Mouse (Mus musculus): ENCODE data around the gene Olfr1355. TPM values are rescaled to one million over a fixed set of nuclear protein-coding genes. Genes with fewer than 3 reads are reported as not detected.

Olfr1355 gene
- not detected in 2 replicates for polyA plus RNA-seq (2015; fragmentation: Nextera tagmentation; extraction: Ambion mirVana)

DNA sequence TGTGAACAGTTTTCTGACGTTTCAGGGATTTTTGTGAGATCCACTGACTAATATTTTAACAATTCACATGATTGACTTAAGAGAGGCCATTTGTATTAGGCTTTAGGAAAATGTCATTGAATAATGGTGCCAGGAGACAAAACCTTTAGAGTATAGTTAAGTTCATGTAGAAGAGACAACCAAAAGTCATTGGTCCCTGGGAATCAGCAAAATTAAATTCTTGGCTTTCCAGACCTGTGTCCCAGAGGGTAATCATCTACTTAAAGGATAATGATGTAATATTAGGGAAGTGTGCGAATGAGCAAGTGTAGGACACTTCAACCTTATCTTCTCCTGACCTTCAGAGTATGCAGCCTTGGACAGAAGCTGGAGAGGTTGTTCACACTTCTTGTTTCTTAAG is at the start of gene Olfr1355:
Olfr1355 (plus strand) TSS at position 301 of the 400 bp plus-strand sequence.

DNA sequence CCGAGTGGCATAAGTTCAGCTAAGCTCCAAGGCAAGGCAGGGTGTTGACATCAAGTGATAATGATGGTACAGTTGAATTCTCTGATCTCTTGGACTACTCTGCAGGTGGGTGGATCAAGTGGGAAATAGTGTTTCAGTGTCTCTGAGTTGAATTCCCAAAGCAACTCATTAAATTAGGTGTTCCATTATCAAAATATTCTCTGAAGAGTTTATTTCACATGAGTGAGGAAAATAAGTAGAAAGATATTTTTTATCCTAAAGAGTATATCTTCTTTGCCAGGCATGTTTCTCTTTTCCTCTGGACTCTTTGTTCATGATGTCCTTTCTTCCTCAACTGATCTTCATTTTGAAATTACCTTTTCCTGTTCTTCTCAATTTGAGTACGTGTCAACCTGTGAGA is 23.3 kb upstream of the Olfr1355 start, which contains the start of gene Olfr1356:
Olfr1356 (minus strand) TSS at position 101 of the 400 bp plus-strand sequence.

DNA sequence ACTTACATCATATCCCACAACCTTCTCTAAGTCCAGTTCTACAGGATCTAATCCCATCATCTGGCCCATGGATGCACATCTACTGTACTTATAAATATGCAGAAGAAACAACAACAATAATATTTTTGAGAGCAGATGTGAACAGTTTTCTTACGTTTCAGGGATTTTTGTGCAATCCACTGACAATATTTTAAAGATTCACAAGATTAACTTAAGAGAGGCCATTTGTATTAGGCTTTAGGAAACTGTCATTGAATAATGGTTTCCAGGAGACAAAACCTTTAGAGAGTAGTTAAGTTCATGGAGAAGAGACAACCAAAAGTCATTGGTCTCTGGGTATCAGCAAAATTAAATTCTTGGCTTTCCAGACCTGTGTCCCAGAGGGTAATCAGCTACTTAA is 37.5 kb downstream of the Olfr1355 start, which contains the start of gene Olfr1354:
Olfr1354 (plus strand) TSS at position 301 of the 400 bp plus-strand sequence.

Other genes starting within 250 kb of the Olfr1355 start
- 0.22 and 0.41 TPM in 2 replicates for gene Casp14, start 157.2 kb upstream of the Olfr1355 start, polyA plus RNA-seq (2015; fragmentation: Nextera tagmentation; extraction: Ambion mirVana)
- 0.08 TPM in 1 of 2 replicates, not detected in the other for gene Ccdc105, start 122.5 kb upstream of the Olfr1355 start, polyA plus RNA-seq (2015; fragmentation: Nextera tagmentation; extraction: Ambion mirVana)
- gene Slc1a6, start 95.0 kb upstream of the Olfr1355 start, polyA plus RNA-seq (2015; fragmentation: Nextera tagmentation; extraction: Ambion mirVana), result 1.5 and 2.8 TPM in 2 replicates
- gene Olfr1356, start 23.4 kb upstream of the Olfr1355 start, polyA plus RNA-seq (2015; fragmentation: Nextera tagmentation; extraction: Ambion mirVana), result not detected in 2 replicates
- not detected in 2 replicates for gene Olfr1354, start 37.6 kb downstream of the Olfr1355 start, polyA plus RNA-seq (2015; fragmentation: Nextera tagmentation; extraction: Ambion mirVana)
- not detected in 2 replicates for gene Olfr8, start 75.1 kb downstream of the Olfr1355 start, polyA plus RNA-seq (2015; fragmentation: Nextera tagmentation; extraction: Ambion mirVana)
- gene Olfr1353, start 87.8 kb downstream of the Olfr1355 start, polyA plus RNA-seq (2015; fragmentation: Nextera tagmentation; extraction: Ambion mirVana), result not detected in 2 replicates
- not detected in 2 replicates for gene Olfr1352, start 105.5 kb downstream of the Olfr1355 start, polyA plus RNA-seq (2015; fragmentation: Nextera tagmentation; extraction: Ambion mirVana)
- gene Olfr1351, start 136.9 kb downstream of the Olfr1355 start, polyA plus RNA-seq (2015; fragmentation: Nextera tagmentation; extraction: Ambion mirVana), result not detected in 2 replicates
- 0.11 TPM in 1 of 2 replicates, not detected in the other for gene Olfr57, start 153.2 kb downstream of the Olfr1355 start, polyA plus RNA-seq (2015; fragmentation: Nextera tagmentation; extraction: Ambion mirVana)
- 18.0 and 21.4 TPM in 2 replicates for gene 2610008E11Rik, start 222.1 kb downstream of the Olfr1355 start, polyA plus RNA-seq (2015; fragmentation: Nextera tagmentation; extraction: Ambion mirVana)

All from urinary bladder, postnatal 0 days (tissue).